Mouse (Mus musculus) adrenal gland, postnatal 36 days (tissue): ENCODE results near the gene Gm20388. TPM values are rescaled to one million over a fixed set of nuclear protein-coding genes. Genes with fewer than 3 reads are reported as not detected.
"Not testable (repeated sequence)": the region's sequence is repeated elsewhere in the genome, so short reads cannot be mapped to it uniquely, and the experiment has no call there.

Source experiments
- DNase-seq, 2 experiments: peaks; one replicate each; pipeline ENCODE4 v3.0.0; 2021; ENCODE audit warnings: mixed read lengths in 1 of 2
- total RNA-seq, 2 experiments: library from RNA; stranded (reverse); gene quantifications; 2 replicates each; pipeline ENCODE4 v1.2.3; 2021

The Gm20388 gene
- total RNA-seq, 2 experiments from 2014 or later, result 2.4 to 7.4 TPM

DNA sequence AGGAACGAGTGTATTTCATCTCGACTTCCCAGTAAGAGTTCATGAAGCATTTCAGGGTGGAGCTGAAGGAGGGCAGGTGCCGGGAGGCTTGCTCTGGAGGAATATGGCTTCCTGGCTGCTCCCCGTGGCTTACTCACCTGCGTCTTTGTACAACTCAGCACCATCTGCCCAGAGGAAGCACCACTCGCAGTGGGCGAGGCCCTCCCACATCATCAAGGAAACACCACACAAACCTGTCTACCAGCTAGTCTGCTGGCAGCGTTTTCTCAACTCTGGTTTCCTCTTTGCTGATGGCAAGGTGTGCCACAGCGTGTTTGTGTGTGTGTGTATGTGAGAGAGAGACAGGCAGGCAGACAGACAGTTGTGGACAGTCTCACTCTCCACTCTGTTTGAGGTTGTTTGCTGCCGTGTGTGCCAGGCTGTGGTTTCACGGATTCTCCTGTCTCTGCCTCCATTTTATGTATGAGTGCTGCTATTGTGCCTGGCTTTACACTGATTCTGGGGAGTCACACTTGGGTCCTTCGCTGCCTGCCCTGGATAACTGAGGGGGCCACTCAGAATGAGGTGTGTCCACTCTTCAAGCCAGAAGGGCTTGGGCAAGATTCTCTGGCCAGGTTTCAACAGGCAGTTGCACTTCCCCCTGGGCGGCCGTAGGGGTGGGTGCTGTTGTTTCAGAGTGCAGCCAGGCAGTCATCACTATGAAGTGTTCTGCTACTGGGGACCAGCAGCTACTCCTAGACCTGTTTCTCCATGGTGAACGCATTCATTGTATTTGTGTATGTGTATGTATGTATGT, 3580.8 kb downstream of the Gm20388 start:
- no peak for DNase-seq

GRCm38 (mm10) chr8:123492898-123493297, 3582.3 kb downstream of the Gm20388 start:
- DNase-seq, result no peak

DNA sequence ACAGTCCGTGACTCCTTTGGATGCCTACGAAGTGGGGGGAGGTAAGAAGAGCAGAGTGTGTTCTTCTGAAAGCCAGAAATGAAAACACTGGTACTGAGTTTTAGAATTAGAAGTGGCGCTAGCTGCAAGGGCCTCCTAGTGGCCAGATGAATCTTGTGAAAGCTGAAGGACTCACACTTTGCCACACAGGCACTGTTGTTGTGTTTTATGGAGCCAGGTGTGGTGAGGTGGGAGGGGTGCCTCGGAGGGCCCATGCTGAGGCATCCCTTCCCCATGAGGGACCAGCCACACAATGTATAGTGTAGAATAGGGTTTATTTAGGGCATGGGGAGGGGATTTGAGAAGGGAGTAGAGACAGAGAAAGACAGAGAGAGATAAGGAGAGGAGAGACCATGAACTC, 3587.1 kb downstream of the Gm20388 start:
- no peak for DNase-seq

DNA sequence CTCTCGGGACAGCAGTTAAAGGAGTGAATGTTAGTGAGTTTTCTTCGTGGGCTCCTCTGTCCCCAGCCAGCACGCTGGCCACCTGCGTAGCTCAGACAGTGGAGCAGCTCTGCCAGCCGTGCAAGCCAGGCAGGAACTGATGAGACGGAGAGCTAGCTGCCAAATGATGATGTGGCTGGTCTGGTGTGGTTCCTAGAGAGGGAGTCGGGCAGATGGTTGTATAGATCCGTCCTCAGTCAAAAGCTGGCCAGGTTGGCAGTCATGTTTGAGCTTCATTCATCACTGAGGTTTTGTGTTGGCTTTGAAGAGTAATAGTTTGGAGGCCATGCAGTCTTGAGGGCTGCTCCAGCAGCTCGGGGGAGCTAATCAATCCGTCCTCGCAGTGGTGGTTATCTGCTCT, 3588.3 kb downstream of the Gm20388 start:
- DNase-seq, result no peak

- no peak for DNase-seq
These were observed 3588.9 kb downstream of the Gm20388 start for GRCm38 (mm10) chr8:123499556-123499955.

- no peak for DNase-seq
These were observed 3591.6 kb downstream of the Gm20388 start for GRCm38 (mm10) chr8:123502192-123502591.

DNA sequence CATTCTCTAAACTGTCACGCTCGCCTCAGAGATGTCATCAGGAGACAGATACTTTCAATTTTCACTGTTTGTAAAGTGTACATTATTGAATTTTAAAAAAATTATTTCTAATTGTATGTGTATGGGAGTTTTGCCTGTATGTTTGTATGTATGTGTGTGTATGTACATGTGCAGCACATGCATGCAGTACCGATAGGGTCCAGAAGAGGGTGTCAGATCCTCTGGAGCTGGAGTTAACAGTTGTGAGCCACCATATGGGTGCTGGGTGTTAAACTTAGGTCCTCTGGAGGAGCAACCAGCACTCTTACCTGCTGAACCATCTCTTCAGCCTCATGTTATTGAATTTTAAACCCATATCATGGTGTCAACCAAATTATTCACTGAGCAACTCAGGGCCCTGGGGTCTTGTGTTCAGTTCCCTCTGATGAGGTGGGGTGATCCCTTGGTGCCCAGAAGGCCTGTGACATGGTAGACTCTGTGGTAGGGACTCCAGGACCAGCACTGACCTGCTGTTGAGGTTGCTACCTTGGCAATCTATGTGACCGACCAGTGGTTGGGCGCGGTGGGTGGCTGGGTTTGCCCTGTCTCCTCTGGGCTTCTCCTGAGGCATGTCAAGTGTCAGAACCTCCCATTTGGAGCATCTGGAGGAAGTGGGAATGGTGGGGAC, 3593.3 kb downstream of the Gm20388 start:
- no peak for DNase-seq

DNA sequence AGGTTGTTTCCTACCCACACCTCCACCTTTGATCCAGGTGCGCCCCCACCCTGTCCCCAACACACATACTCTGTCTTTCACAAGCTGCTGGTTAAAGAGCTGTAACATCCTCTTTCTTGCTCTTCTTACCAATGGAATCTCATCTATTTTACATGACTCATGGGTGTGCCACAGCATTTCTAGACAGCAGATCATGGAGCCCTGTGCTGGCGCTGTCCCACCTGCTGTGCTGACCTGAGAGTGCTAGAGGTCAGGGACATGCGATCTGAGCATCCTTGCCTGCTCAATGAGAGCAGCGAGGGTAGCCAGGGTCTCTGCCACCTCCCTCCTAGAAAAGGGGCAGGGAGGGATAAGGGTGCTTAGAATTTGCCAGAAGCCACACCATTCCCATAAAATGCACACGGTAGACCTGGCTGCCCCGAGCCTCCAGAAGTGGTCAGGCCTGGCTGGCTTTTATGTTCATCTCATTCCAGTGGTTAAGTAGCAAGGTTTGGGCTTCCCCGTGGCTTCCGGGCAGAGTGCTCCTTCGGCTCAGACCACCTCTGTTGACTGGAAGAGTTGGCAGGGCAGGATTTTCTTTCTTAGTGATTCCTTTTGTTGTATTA, 3594.1 kb downstream of the Gm20388 start:
- no peak for DNase-seq

DNA sequence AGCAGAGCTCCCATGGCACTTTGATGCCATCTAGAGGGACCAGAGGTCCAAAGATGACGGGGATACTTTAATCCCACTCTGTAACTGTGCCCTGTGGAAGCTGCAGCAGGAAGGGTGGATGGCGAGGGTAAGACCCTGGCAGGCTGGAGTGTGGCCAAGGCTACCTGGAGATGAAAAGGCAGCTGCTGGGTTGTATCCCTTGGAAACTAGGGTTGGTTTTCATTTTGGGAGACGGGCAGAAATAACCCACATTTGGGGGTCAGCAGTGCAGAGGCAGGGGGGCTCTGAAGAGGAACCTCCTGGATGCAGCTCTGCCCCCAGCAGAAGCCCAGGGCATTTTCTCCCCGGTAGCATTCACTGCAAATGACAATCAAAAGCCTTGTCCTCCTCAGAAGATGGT, 3594.6 kb downstream of the Gm20388 start:
- no peak for DNase-seq

GRCm38 (mm10) chr8:123505695-123506094, 3595.1 kb downstream of the Gm20388 start:
- no peak for DNase-seq

DNA sequence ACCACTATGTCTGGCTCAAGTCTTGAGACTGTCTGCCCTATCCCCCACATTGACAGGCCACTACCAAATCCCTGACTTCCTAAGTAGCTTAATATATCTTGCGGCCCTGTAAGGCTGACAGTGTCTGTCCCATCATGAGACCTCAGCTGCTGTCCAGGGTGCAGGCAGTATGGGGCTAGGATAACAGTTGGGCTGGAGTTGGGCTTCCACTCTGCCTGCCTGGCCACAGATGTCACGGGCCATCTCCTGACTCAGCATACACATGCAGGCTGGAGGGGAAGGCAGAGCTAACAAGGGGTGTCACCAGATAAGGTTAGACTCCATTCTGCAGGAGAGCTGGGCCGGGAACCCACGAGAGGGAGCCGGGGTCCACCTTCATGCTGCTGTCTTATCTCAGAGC, 3596.5 kb downstream of the Gm20388 start:
- no peak for DNase-seq

- DNase-seq, result no peak
These were observed 3600.2 kb downstream of the Gm20388 start for GRCm38 (mm10) chr8:123510819-123511218.

DNA sequence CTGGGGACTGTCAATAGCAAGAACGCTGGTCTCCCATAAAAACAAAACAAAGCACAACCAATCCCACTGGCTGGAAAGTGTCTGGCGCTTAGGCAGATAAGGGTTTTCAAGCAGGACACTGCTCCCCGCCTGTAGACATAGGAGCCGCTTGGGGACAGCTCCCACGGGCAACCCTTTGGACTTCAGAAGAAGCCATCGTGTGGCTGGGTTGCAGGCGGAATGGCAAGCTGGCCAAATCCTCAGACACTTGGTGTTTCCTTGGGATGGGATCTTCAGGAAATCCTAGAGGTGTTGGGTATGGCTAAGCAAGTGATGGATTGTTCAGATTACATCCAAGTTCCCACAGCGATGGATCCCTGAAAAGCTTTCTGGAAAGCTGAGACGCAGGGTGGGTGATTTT, 3603.5 kb downstream of the Gm20388 start:
- DNase-seq, result peak in 1 of 2 experiments; percentile 12

- peak; percentile 35 to 62 for DNase-seq
These were observed 3604.3 kb downstream of the Gm20388 start, which contains the start of gene Dbndd1 for GRCm38 (mm10) chr8:123514781-123515539. Gene Dbndd1, minus strand, starts transcription at chr8:123515463.

DNA sequence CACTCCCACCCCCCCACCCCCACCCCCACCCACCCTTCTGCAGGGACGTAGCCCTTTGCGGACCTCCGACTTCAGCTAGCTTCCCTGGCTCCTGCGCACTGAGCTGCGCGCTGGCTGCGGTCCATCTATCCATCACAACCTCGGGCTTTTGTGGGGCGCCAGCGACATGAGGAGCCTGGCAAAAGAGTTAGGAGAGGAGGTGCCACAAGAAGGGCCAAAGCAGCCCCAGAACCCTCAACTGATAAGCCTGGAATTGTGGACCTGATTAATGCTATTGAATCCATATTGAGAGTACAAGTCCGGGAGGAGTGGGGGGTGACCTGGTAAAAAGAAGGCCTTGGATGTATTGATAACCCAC, 3604.9 kb downstream of the Gm20388 start:
- DNase-seq, result peak in 1 of 2 experiments; percentile 19

DNA sequence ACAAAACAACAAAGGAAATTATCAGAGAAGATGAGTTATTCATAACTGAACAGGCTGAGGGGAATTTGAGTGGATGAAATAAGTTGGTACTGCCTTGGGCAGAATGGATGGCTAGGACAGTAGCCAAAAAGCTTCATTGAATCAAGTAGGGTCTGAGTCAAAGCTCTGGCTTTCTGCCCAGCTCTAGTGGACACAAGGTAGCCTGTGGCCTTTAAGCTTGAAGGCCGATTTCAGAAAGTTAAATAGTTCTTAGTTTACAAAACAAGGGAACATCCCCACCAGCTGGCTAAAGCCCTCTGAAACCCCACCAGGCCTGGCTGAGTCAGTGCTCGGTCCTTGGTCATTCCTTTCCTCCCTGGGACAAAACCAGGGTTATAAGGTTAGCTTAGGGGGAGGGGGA, 3606.0 kb downstream of the Gm20388 start:
- DNase-seq, result peak; percentile 88 to 91

- no peak for DNase-seq
These were observed 3607.5 kb downstream of the Gm20388 start for GRCm38 (mm10) chr8:123518172-123518571.

DNA sequence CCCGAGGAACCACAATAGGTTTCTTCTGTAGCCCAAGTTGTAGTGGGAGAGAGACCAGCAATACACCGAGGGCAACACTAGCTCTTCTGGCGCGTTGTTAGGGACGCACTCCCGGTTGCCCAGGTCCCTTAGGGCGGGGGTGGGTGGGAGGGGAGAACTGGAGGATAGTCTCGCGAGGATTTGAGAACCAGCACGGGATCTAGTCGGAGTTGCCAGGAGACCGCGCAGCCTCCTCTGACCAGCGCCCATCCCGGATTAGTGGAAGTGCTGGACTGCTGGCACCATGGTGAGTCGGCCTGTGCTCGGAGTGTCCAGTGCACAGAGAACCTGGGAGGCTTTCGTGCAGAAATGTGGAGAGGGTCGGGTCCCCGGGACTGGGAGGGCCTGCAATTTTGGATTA, 3608.0 kb downstream of the Gm20388 start, which contains the start of gene Gas8:
TSS of gene Gas8 (plus strand) at position 168 of the 400 bp plus-strand sequence.
- peak; percentile 91 to 92 for DNase-seq

DNA sequence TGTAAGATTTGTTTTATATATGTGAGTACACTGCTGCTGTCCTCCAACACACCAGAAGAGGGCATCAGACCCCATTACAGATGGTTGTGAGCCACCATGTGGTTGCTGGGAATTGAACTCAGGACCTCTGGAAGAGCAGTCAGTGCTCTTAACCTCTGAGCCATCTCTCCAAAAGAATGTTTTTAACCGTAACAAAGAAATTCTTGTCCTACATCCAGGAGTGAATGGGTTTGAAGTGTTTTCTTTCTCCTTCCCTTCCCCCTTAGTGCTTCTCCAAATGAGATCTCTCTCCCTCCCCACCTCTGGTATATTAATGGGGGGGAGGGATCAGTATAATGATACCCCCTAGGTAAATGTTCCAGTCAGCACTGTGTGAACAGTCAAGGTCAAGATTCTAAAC, 3609.4 kb downstream of the Gm20388 start:
- DNase-seq, result not testable (repeated sequence)

GRCm38 (mm10) chr8:123527720-123528489, 3617.3 kb downstream of the Gm20388 start:
- no peak for DNase-seq

DNA sequence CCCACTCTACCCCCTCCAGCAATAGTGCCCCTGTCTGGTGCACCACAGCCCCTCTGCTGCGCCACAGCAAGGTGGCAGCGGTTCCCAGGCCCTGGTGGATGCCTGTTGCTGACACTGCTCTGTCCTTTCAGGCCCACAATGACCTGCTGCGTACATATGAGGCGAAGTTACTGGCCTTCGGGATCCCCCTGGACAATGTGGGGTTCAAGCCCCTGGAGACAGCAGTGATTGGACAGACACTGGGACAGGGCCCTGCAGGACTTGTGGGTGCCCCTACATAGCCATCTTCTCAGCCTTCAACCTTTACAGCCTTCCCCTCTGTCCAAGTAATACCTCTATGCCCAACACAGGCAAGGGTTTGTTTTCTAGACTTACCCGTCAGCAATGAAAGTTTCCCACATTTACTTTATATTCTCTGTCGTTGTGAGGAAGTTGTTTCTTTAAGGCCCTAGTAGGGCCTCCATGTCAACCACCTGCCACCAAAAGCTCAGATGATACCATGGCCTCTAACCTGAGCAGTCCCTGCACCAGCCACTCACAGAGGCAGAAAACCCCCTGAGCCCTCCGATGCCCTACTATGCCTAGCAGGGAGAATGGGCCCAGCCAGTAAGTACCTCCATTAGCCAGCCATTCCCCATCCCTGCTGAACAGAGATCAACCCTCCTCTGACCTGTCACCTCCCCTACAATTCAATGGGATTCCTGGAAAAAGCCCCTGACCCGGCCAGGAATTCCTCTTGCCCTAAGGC, 3625.8 kb downstream of the Gm20388 start:
- DNase-seq, result no peak
